Mouse (Mus musculus): Measurements from ENCODE around the gene Hic1. TPM values are rescaled to one million over a fixed set of nuclear protein-coding genes. Genes with fewer than 3 reads are reported as not detected.

Gene Hic1
- polyA plus RNA-seq, 1 experiment, result 0.02 TPM

GRCm38 (mm10) chr11:75167643-75168589 is 1.4 kb downstream of the Hic1 start:
- Histone ChIP-seq H3K79me3 (ENCODE audit: low read depth) (no peaks in the 10 kb centered on the region), H3K36me3 (ENCODE audit: control insufficient read depth, insufficient read depth) (no peaks in the 10 kb centered on the region), H3K79me2 (ENCODE audit: control insufficient read depth, insufficient read depth) (no peaks in the 10 kb centered on the region), H3ac (ENCODE audit: control insufficient read depth, insufficient read length, low read depth) (no peak overlapping the region), H3K4me3 (ENCODE audit: insufficient read depth, poor library complexity, severe bottlenecking) (no peak overlapping the region), H3K27me3 (ENCODE audit: control insufficient read depth, insufficient read depth, insufficient read length) (no peaks in the 10 kb centered on the region)
- no peak for TF ChIP-seq CEBPB (IDR thresholded peaks at IDR 0.05; ENCODE audit: low read depth)
- TF ChIP-seq USF1 (IDR thresholded peaks at IDR 0.05; ENCODE audit: low read depth), result no peak
- TF ChIP-seq MYOG (IDR thresholded peaks at IDR 0.05; ENCODE audit: control insufficient read depth, extremely low read depth, insufficient read length), result no peak
- TF ChIP-seq MAX (IDR thresholded peaks at IDR 0.05), result no peak
- no peak for TF ChIP-seq FOSL1 (IDR thresholded peaks at IDR 0.05; ENCODE audit: insufficient read depth, low read length, poor library complexity, severe bottlenecking)
- TF ChIP-seq CTCF (IDR thresholded peaks at IDR 0.05; ENCODE audit: control insufficient read depth, insufficient read depth, insufficient read length), result no peak
- no peak for TF ChIP-seq MYOD1 (IDR thresholded peaks at IDR 0.05; ENCODE audit: control insufficient read depth, insufficient read length, low read depth)

- TF ChIP-seq USF1 (IDR thresholded peaks at IDR 0.05; ENCODE audit: low read depth), result no peak
- no peak overlapping the region for H3ac ChIP-seq (ENCODE audit: control insufficient read depth, insufficient read length, low read depth)
- H3K27me3 ChIP-seq (ENCODE audit: control insufficient read depth, insufficient read depth, insufficient read length), result no peaks in the 10 kb centered on the region
- H3K36me3 ChIP-seq (ENCODE audit: control insufficient read depth, insufficient read depth), result no peaks in the 10 kb centered on the region
- no peaks in the 10 kb centered on the region for H3K79me3 ChIP-seq (ENCODE audit: low read depth)
- no peak overlapping the region for H3K4me3 ChIP-seq (ENCODE audit: insufficient read depth, poor library complexity, severe bottlenecking)
- H3K79me2 ChIP-seq (ENCODE audit: control insufficient read depth, insufficient read depth), result no peaks in the 10 kb centered on the region
Measured at GRCm38 (mm10) chr11:75166861-75167642, 2.3 kb downstream of the Hic1 start.

DNA sequence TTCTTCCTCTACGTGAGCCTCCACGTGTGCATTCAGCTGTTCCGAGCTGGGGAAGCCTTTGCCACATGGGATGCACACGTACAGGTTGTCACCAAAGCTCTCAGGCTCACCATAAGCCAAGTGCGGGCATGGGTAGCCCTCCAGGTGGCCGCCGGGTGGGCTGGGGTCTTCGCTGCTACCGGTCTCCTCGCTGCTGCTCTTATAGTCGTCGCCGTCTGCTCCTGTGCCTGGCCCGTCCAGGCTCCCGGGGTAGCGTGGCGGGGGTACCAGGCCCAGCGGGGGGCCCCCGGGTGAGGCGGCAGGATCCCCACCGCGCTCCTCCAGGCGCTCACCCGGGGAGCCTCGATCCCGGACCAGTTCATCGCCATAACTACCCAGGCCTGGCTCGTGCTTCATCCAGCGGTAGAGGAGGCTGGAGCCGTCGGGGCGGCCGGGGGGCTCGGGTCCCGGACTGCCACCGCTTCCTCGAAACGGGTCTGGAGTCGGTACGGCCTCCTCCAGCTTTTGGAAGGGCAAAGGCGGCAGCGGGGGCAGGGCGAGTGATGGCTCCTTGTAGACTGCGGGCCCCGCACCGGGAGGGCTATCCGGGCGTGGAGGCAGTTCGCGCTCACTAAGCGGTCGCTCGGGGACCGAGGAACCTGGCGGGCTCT is 3.0 kb downstream of the Hic1 start:
- H3K27me3 ChIP-seq (ENCODE audit: control insufficient read depth, insufficient read depth, insufficient read length), result no peaks in the 10 kb centered on the region
- no peak for TF ChIP-seq USF1 (IDR thresholded peaks at IDR 0.05; ENCODE audit: low read depth)
- TF ChIP-seq CTCF (IDR thresholded peaks at IDR 0.05; ENCODE audit: control insufficient read depth, insufficient read depth, insufficient read length), result no peak
- TF ChIP-seq MYOD1 (IDR thresholded peaks at IDR 0.05; ENCODE audit: control insufficient read depth, insufficient read length, low read depth), result no peak
- TF ChIP-seq MAX (IDR thresholded peaks at IDR 0.05), result no peak
- no peak for TF ChIP-seq FOSL1 (IDR thresholded peaks at IDR 0.05; ENCODE audit: insufficient read depth, low read length, poor library complexity, severe bottlenecking)
- no peak for TF ChIP-seq CEBPB (IDR thresholded peaks at IDR 0.05; ENCODE audit: low read depth)
- TF ChIP-seq MYOG (IDR thresholded peaks at IDR 0.05; ENCODE audit: control insufficient read depth, extremely low read depth, insufficient read length), result no peak
- no peaks in the 10 kb centered on the region for H3K79me3 ChIP-seq (ENCODE audit: low read depth)
- no peaks in the 10 kb centered on the region for H3K36me3 ChIP-seq (ENCODE audit: control insufficient read depth, insufficient read depth)
- no peak overlapping the region for H3ac ChIP-seq (ENCODE audit: control insufficient read depth, insufficient read length, low read depth)
- no peak overlapping the region for H3K4me3 ChIP-seq (ENCODE audit: insufficient read depth, poor library complexity, severe bottlenecking)
- no peaks in the 10 kb centered on the region for H3K79me2 ChIP-seq (ENCODE audit: control insufficient read depth, insufficient read depth)

GRCm38 (mm10) chr11:75165441-75166192 is 3.7 kb downstream of the Hic1 start:
- H3K79me2 ChIP-seq (ENCODE audit: control insufficient read depth, insufficient read depth), result no peaks in the 10 kb centered on the region
- no peaks in the 10 kb centered on the region for H3K79me3 ChIP-seq (ENCODE audit: low read depth)
- TF ChIP-seq CTCF (IDR thresholded peaks at IDR 0.05; ENCODE audit: control insufficient read depth, insufficient read depth, insufficient read length), result no peak
- TF ChIP-seq MAX (IDR thresholded peaks at IDR 0.05), result no peak
- no peak for TF ChIP-seq MYOD1 (IDR thresholded peaks at IDR 0.05; ENCODE audit: control insufficient read depth, insufficient read length, low read depth)
- no peak for TF ChIP-seq MYOG (IDR thresholded peaks at IDR 0.05; ENCODE audit: control insufficient read depth, extremely low read depth, insufficient read length)
- TF ChIP-seq FOSL1 (IDR thresholded peaks at IDR 0.05; ENCODE audit: insufficient read depth, low read length, poor library complexity, severe bottlenecking), result no peak
- TF ChIP-seq CEBPB (IDR thresholded peaks at IDR 0.05; ENCODE audit: low read depth), result no peak
- TF ChIP-seq USF1 (IDR thresholded peaks at IDR 0.05; ENCODE audit: low read depth), result no peak
- H3K27me3 ChIP-seq (ENCODE audit: control insufficient read depth, insufficient read depth, insufficient read length), result no peaks in the 10 kb centered on the region
- no peak overlapping the region for H3K4me3 ChIP-seq (ENCODE audit: insufficient read depth, poor library complexity, severe bottlenecking)
- no peaks in the 10 kb centered on the region for H3K36me3 ChIP-seq (ENCODE audit: control insufficient read depth, insufficient read depth)
- H3ac ChIP-seq (ENCODE audit: control insufficient read depth, insufficient read length, low read depth), result no peak overlapping the region

GRCm38 (mm10) chr11:75164750-75165149 is 4.6 kb downstream of the Hic1 start:
- Histone ChIP-seq H3K79me3 (ENCODE audit: low read depth) (no peaks in the 10 kb centered on the region), H3K79me2 (ENCODE audit: control insufficient read depth, insufficient read depth) (no peaks in the 10 kb centered on the region), H3K27me3 (ENCODE audit: control insufficient read depth, insufficient read depth, insufficient read length) (no peaks in the 10 kb centered on the region), H3K4me3 (ENCODE audit: insufficient read depth, poor library complexity, severe bottlenecking) (no peak overlapping the region), H3K36me3 (ENCODE audit: control insufficient read depth, insufficient read depth) (peaks cover 3% of the 10 kb centered on the region), H3ac (ENCODE audit: control insufficient read depth, insufficient read length, low read depth) (no peak overlapping the region)
- TF ChIP-seq USF1 (IDR thresholded peaks at IDR 0.05; ENCODE audit: low read depth) (no peak), MAX (IDR thresholded peaks at IDR 0.05) (no peak), MYOD1 (IDR thresholded peaks at IDR 0.05; ENCODE audit: control insufficient read depth, insufficient read length, low read depth) (no peak), FOSL1 (IDR thresholded peaks at IDR 0.05; ENCODE audit: insufficient read depth, low read length, poor library complexity, severe bottlenecking) (no peak), CTCF (IDR thresholded peaks at IDR 0.05; ENCODE audit: control insufficient read depth, insufficient read depth, insufficient read length) (no peak), CEBPB (IDR thresholded peaks at IDR 0.05; ENCODE audit: low read depth) (no peak), MYOG (IDR thresholded peaks at IDR 0.05; ENCODE audit: control insufficient read depth, extremely low read depth, insufficient read length) (no peak)

All from C2C12 (cell line).